Mouse (Mus musculus) c-Kit-positive CD71-positive TER-119-negative erythroid progenitor cells, embryonic 14.5 days (primary cell): ENCODE measurements around the gene Zfp57.
"Not testable (repeated sequence)": the region's sequence is repeated elsewhere in the genome, so short reads cannot be mapped to it uniquely, and the experiment has no call there.

Source experiments
- DNase-seq: peaks from one replicate; pipeline ENCODE4 v3.0.0-alpha.2; 2013; ENCODE audit warnings: low read depth

The Zfp57 gene

DNA sequence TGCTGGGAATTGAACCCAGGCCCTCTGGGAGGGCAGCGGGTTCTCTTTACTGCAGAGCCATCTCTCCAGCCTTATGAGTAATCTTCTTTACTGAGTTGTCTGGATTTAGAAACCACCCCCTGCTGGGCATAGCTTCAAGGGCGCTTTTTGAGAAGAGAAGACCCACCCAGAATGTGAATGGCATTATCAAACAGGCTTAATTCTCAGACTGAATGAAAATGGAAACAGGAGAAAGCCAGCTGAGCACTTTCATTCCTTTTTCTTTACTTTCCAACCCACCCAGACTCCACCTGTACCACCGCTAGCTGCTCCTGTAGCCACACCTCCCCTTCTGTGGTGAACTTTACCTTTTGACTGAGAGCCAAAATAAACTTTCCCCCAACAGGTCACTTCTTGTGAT is 5.5 kb upstream of the Zfp57 start:
- DNase-seq, result no peak

GRCm38 (mm10) chr17:36997033-36997735 is 3.8 kb upstream of the Zfp57 start:
- DNase-seq, result peak; percentile 24

DNA sequence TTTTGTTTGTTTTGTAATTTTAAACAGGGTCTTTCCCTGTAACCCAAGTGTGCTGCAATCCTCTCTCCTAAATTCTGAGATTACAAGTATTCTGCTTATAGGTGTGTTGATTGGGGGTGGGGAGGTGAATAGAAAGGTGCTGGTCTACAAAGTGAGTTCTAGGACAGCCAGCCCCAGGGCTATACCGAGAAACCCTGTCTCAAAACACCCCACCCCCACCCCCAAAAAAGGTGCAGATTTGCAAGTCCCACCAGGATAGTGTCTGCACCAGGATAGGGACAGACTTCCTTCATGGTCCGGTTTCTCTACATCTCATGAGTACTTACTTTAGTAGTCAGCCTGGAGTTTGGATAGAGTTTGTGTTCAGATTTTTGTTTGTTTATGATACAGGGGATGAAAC is 2.5 kb upstream of the Zfp57 start:
- DNase-seq, result no peak

DNA sequence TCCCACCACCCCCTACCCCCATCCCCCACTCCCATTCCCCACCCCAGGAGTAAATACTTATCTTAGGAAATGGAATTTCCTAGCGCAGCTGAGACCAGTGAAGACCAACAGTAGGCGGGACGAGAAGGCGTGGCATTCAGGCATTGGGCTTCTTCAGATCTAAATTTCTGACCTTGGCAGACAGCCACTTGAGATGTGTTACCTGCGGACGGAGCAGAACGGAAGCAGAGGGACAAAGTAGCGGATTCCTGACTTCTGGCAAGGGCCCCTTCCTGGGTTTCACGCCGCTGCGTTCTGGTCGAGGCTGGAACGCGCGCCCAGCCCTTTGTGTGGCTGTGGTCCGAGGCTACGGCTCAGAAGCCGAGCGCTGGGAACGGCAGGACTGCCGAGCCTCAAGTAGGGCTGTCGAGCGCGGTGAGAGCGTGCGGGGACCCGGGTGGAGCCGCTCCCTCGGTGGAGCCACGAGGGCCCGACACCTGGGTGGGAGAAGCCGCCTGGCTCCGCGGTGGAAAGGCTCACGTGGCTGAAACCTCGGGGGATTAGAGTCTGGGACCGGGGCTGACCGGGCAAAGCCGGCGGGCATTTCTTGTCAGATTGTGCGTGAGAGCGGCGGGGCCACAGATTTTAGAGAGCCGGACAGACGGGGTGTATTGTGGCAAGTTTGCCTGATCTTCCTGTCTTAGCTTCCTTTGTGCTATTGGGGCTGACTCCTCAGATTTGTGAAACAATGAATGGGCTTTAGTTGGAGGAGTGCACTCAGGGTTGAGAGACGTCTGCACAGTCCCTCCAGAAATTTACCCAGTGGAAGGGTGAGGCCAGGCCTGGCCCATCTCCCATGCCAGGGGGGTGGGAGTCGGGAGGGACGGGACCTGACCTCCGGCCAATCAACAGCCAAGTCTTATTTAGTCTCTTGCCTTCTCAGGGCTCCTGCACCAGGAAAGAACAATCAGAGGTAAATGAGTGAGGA is 1.7 kb downstream of the Zfp57 start:
- no peak for DNase-seq

DNA sequence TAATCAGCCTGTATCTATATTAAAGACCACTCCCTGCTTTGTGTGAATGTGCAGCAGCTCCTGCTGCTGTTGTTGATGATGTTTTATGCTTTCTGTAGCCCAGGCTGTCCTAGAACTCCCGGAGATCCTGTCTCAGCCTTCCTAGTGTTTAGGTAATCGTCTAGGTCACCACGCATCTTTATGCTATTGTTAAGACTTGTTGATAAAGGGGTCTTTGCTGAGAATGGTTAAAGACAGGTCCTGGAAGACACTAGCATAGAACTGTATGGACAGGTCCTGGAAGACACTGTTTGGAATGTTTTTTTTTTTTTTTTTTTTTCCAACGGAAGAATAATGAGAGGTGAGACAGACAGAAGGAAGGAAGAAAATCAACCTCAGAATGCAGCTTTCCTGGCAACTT is 2.4 kb downstream of the Zfp57 start:
- DNase-seq, result no peak

DNA sequence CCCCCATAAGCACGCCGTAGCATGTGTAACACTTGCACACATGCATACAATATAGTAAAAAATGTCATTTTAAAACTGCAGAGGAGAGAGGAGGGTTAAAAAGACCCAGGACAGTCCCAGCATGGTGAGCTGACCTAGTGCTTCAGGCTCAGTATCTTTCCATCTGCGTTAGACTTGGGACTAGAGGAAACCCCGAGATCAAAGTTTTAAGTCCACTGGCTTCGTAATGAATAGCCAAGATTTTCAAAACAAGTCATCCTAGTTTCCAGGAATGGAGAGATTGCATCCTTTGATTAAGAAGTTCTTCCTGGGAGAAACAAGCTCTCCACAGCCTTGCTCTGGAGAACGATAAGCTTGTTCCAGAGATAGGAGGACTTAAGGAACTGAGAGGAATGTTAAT is 7.2 kb downstream of the Zfp57 start:
- DNase-seq, result no peak

DNA sequence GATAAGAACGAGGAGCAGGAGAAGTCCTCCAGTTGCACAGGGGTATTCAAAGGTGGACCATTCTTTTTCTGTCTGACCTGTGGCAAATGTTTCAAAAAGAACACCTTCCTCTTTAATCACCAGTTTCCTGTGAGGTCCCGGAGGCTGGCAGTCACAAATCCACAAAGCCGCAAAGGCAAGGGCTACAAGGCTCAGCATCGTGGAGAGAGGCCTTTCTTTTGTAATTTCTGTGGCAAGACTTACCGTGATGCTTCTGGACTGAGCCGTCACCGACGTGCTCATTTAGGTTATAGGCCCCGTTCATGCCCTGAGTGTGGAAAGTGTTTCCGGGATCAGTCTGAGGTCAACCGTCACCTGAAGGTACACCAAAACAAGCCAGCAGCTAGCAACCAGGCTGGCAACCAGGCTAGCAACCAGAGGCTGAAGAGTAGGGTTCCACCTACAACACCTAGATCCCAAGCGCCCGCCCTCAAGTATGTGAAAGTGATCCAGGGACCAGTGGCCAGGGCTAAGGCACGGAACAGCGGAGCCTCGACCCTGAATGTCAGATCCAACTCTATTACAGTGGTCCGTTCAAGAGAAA is 8.6 kb downstream of the Zfp57 start:
- no peak for DNase-seq

GRCm38 (mm10) chr17:37011719-37012118 is 10.8 kb downstream of the Zfp57 start:
- no peak for DNase-seq

DNA sequence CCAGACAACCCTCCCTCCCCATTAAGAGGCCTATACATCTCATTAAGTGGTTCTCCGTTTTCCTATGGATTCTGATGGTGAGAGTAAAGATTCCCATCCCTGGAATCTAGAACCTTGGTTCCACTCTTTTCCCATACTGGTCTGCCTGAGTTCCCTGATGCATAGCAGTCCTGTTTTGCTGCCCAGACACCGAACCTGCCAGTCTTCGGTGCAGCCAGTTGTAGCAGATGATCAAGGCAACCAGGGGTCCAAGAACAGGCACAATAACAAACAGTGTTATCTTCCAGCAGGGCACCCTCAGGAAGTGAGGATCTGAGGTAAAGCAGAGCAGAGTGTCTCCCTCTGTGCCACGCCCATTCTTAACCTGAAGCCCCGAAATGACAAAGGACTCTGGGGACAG is 11.2 kb downstream of the Zfp57 start:
- no peak for DNase-seq

DNA sequence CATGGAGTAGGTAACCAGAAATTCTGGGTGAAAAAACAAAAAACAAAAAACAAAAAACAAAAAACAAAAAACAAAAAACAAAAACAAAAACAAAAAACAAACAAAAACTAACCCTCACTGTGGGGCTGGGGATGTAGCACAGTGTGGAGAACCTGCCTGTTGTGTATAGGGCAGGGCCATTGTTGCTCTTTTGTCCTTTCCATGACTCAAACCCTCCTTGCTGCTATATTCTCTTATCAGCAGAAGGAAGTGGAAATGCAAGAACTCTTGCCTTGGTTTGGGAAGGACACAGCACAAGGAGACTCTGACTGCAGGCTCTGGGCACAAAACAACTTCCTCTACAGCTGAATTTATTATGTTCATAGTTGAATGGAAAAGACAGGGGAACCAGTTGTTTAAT is 15.4 kb downstream of the Zfp57 start:
- DNase-seq, result no peak

DNA sequence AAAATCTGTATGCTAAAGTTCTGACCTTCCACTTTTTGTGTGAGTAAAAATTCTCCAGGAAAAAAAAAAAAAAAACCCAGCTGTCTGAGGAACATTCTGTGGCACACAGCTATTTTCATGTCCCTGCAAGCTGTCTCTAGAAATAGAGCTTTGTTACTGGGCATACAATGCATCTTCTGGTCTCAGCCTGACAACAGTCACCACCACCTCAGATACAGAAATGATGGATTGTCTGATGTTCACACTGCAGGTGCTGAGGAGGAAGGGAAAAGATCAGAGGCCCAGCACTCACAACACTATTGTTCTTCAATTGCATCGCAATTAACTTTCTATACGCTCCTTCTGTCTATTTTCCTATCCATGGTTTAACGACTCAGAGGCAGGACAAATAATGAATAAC is 17.4 kb downstream of the Zfp57 start:
- no peak for DNase-seq

DNA sequence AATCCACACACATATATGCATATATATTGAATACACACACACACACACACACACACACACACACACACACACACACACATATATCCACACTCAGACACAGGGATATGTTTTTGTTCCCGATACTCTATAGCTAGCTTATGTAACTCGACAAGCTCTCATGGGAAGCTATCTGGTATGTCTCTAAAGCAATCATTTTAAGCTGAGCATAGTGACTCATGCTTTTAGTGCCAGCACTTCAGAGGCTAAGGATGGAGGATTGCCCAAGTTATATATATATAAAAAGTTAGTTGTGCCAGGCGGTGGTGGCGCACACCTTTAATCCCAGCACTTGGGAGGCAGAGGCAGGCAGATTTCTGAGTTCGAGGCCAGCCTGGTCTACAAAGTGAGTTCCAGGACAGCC is 18.3 kb downstream of the Zfp57 start:
- not testable (repeated sequence) for DNase-seq

DNA sequence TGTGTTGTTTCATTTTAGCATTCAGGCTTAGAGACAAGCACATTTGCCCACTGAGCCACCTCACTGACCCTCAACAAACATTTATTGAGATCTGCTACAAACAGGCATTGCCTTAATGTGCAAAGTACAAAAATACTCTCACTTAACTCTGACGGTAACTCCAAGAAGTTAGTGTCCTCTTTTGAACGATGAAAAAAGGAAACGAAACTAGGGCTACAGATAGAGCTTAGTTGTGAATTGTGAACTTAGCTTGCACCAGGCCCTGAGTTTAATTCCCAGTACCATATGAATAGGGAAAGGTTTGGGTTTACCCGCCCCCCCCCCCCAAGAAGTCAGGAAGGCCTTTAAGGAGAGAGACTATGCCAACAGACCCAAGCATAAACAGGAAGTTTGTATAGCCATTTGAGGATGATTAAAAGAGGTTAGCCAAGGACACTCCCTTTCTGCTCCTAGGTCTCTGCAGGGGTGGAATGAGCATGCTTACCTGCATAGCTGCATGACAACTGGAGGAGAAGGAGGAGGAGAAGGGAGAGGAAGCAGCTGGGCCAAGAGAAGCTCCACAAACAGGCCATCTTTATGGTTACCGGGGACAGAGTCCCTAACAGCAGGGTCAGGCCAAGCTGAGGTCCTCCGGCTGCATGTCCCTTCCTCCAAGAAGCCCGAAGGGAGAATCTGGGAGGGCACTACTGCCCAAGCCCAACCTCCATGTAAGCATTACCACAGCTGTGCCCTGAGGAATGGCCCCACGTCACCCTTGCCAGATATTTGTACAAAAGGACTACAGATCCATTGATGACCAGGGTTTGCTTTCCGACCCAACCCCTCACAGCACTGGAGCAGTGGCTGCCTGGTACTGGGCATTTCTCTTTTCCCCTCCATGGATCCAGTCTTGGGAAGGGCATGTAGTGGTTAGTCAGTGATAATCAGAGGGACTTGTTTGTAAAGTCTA is 21.9 kb downstream of the Zfp57 start, which contains the start of gene Mog:
Mog (minus strand) TSS at position 771 of the 949 bp plus-strand sequence.
- DNase-seq, result no peak

- DNase-seq, result no peak
These were observed 25.5 kb downstream of the Zfp57 start for GRCm38 (mm10) chr17:37026425-37026824.

DNA sequence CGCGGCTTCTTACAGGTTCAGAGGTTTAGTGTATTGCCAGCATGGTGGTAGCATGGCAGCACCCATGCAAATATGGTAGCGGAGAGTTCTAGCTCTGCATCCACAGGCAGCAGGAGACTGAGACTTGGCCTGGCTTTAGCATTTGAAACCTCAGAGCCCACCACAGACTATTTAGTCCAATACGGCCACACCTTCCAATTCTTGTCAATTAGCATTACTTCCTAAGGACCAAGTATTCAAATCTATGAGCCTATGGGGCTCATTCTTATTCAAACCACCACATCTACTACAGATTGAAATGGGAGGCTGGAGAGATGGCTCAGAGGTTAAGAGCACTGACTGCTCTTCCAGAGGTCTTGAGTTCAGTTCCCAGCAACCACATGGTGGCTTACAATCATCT is 26.5 kb downstream of the Zfp57 start:
- DNase-seq, result no peak

DNA sequence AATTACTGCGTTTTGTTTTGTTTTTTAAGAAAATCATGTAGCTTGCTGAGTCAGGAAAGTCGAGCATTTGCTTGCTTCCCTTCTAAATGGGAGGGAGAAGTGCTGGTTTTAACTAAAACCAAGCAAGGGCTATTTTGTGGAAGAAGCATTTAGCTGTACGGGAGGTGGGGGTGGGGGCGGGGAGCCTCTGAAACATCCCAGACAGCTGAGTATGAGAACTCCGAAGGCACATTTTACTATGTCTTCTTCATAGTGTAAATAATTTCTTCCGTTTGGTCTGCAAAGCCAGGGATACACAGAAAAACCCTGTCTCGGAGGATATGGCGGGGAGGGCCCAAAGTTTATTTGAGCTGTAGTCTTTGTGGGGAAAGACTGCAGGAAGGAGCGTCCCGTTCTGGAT is 27.2 kb downstream of the Zfp57 start:
- DNase-seq, result no peak

DNA sequence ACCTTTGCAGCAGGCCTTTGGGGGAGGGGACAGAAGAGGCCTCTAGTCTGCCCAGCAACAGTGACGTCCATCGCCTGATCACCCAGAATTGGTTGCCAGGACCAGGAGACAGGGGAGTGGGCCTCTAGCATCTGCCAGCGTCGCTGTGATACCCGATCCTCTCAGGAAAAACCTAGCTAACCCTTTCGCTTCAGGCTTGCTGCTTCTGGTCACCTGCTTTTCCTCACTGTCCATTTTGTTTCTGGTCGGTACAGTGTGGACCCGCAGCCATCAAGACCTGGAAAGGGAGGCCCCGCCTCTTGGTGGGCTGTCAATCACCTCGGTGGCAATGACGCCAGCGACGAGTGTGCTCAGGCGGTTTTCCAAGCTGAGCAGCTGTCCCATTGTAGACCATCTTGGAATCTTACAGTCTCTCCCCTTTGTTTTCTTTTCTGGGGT is 27.7 kb downstream of the Zfp57 start:
- peak; percentile 58 for DNase-seq

DNA sequence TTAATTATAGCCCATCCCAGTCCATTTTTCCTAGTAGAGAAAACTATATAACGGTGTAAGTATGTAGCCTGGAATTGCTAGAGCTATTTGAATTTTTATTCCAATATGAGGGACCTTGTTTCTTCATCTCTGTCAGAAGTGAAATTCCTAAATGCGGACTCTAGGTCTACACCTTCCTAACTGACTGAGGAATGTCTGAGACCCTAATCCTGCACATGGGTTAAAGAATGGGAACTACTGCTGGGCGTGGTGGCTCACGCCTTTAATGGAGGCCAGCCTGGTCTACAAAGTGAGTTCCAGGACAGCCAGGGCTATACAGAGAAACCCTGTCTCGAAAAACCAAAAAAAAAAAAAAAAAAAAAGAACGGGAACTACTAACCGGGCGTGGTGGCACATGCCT is 28.2 kb downstream of the Zfp57 start:
- no peak for DNase-seq

DNA sequence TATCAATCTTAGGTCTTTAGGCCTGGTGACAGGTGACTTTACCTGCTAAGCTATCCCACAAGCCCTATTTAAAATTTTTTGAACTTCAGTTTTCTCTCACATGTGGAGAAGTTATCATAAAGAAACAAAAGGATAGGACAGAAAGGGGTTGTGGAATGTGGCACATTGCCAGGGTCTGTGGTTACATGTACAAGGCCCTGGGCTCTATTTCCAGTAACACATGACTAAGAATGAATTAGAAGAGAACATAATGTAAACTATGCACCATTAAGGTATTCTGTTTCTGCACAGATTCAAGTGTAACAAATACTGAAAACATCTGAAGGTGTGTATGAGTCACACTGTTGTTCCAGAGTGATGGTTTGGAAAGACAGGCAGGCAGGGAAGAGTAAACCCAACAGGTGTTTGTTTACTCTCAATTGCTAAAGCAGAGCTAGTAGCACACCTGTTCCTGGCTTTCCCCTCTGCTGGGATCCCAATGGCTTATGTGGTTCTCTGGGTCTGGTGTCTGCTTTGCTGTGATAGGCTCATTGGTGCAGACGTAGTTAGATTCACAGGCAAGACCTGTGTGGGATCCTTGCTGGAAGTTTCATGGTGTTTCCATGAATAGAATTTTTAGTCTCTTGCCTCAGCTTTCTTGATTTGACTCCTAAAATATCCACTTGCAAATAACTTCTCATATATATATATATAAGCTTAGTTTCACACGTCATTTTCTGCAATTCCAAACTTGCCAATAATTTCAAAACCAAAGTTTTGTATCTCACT is 38.3 kb downstream of the Zfp57 start:
- no peak for DNase-seq

- no peak for DNase-seq
These were observed 43.8 kb downstream of the Zfp57 start for GRCm38 (mm10) chr17:37044651-37045244.
